ENCODE assay signal across 8 mouse cellular contexts in the genomic region with DNA sequence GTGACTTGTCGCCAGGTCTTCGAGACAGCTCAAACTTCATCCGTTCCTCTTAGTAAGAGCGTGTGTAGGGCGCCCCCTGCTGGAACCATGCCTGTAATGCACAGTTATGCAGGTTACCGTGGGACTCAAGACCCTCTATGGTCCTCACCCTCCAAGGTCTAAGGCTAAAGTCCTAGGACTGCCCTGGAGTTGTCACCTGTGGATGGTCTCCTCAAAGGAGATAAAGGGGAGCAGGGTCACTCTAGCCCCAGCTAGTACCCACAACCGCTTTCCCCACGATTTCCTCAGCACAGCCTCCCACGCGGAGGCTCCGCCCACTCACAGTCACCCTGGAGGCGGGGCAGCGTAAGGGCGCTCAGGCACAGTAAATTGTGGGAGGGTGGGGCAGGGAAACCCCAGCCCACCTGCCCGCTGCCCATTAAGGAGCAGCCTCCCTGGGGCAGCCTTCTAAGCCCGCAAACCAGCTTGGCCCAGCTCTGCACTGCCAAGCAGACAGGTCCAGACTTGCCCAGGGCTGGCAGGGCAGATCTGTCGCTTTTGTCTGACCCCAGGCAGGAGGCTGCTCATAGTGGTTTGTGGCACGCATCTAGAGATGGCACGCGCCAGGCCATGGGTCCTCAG. TPM values are rescaled to one million over a fixed set of nuclear protein-coding genes. Genes with fewer than 3 reads are reported as not detected.
DNase-seq lines count a peak whose midpoint lies in the region; ATAC-seq and TF ChIP-seq lines count a peak whose summit lies in the region.

No protein-coding gene starts in this region.

- no peak overlapping the region for H3K9ac ChIP-seq in embryonic facial prominence, embryonic 13.5 days
- no peak overlapping the region for H3K9ac ChIP-seq in heart, embryonic 16.5 days (ENCODE audit: low read length)
- 0 out of 2 replicates have a peak overlapping the region, but pooled peaks have one; percentile 2 for H3K9ac ChIP-seq in liver, embryonic 16.5 days (ENCODE audit: low read depth, low read length)
- H3K9ac ChIP-seq in neural tube, embryonic 15.5 days (replicated peaks) = no peak overlapping the region

- H3K36me3 ChIP-seq in embryonic facial prominence, embryonic 13.5 days = no peaks in the 10 kb centered on the region
- no peaks in the 10 kb centered on the region for H3K36me3 ChIP-seq in heart, embryonic 16.5 days (ENCODE audit: control insufficient read depth, insufficient read depth)
- no peaks in the 10 kb centered on the region for H3K36me3 ChIP-seq in liver, embryonic 16.5 days (ENCODE audit: control insufficient read depth, insufficient read depth)
- H3K36me3 ChIP-seq in neural tube, embryonic 15.5 days = no peaks in the 10 kb centered on the region
- no peaks in the 10 kb centered on the region for H3K36me3 ChIP-seq in thymus, adult 2 months (ENCODE audit: control insufficient read depth, insufficient read depth, low read length)

- peak; percentile 55 to 65 for DNase-seq in adrenal gland, postnatal 36 days
- DNase-seq in kidney, postnatal 25 days = peak; percentile 62 to 69
- peak; percentile 41 for DNase-seq in thymus, adult 2 months

- WGBS in embryonic facial prominence, embryonic 13.5 days = 31% methylated on average over 20 of the region's 20 CpGs
- 36% methylated on average over 20 of the region's 20 CpGs for WGBS in heart, embryonic 16.5 days
- 25% methylated on average over 20 of the region's 20 CpGs for WGBS in liver, embryonic 16.5 days (ENCODE audit: insufficient replicate concordance)
- 26% methylated on average over 19 of the region's 20 CpGs for WGBS in neural tube, embryonic 15.5 days
- WGBS in thymus, adult 2 months = 30% methylated on average over 20 of the region's 20 CpGs

- H3K4me2 ChIP-seq in embryonic facial prominence, embryonic 13.5 days = peak overlapping the region; percentile 49
- H3K4me2 ChIP-seq in heart, embryonic 16.5 days (ENCODE audit: low read depth, low read length) = peak overlapping the region; percentile 48
- H3K4me2 ChIP-seq in liver, embryonic 16.5 days (ENCODE audit: low read depth, low read length) = peak overlapping the region; percentile 48
- H3K4me2 ChIP-seq in neural tube, embryonic 15.5 days = peak overlapping the region; percentile 53

- peak overlapping the region; percentile 25 for H3K4me3 ChIP-seq in embryonic facial prominence, embryonic 13.5 days
- peak overlapping the region; percentile 17; the same call in 1 of the 2 replicates for H3K4me3 ChIP-seq in heart, embryonic 16.5 days (ENCODE audit: low read length)
- H3K4me3 ChIP-seq in liver, embryonic 16.5 days (ENCODE audit: low read depth, low read length) = peak overlapping the region; percentile 28
- H3K4me3 ChIP-seq in neural tube, embryonic 15.5 days (replicated peaks) = peak overlapping the region; percentile 25
- no peak overlapping the region for H3K4me3 ChIP-seq in thymus, adult 2 months (ENCODE audit: control insufficient read depth, insufficient read depth, low read length)

- no peaks in the 10 kb centered on the region for H3K9me3 ChIP-seq in embryonic facial prominence, embryonic 13.5 days
- H3K9me3 ChIP-seq in heart, embryonic 16.5 days (replicated peaks; ENCODE audit: control insufficient read depth, low read length) = no peaks in the 10 kb centered on the region
- H3K9me3 ChIP-seq in liver, embryonic 16.5 days (replicated peaks; ENCODE audit: control insufficient read depth, low read length) = no peaks in the 10 kb centered on the region
- H3K9me3 ChIP-seq in neural tube, embryonic 15.5 days (replicated peaks) = no peaks in the 10 kb centered on the region

- H3K27me3 ChIP-seq in embryonic facial prominence, embryonic 13.5 days = peaks cover 51% of the 10 kb centered on the region
- peaks cover 31% of the 10 kb centered on the region for H3K27me3 ChIP-seq in heart, embryonic 16.5 days (ENCODE audit: control insufficient read depth, insufficient read depth, low read length)
- no peaks in the 10 kb centered on the region; the same call in 1 of the 2 replicates for H3K27me3 ChIP-seq in liver, embryonic 16.5 days (ENCODE audit: control insufficient read depth, insufficient read depth, low read depth, low read length)
- H3K27me3 ChIP-seq in neural tube, embryonic 15.5 days (replicated peaks) = peaks cover 24% of the 10 kb centered on the region
- no peaks in the 10 kb centered on the region for H3K27me3 ChIP-seq in thymus, adult 2 months (ENCODE audit: control insufficient read depth, insufficient read depth, low read length)

- no peak overlapping the region for H3K27ac ChIP-seq in embryonic facial prominence, embryonic 13.5 days
- no peak overlapping the region for H3K27ac ChIP-seq in heart, embryonic 16.5 days (ENCODE audit: low read length)
- H3K27ac ChIP-seq in liver, embryonic 16.5 days (ENCODE audit: low read length) = no peak overlapping the region
- H3K27ac ChIP-seq in neural tube, embryonic 15.5 days (replicated peaks) = no peak overlapping the region
- H3K27ac ChIP-seq in thymus, adult 2 months (ENCODE audit: control insufficient read depth, insufficient read depth, low read length) = no peak overlapping the region

- peak; percentile 49; the same call in 1 of the 2 replicates for TF ChIP-seq CTCF in thymus, adult 2 months (IDR thresholded peaks at IDR 0.05; ENCODE audit: borderline replicate concordance, control insufficient read depth, extremely low read depth, insufficient read depth, low read length, poor library complexity)

- ATAC-seq in CD4-positive, CD25-positive, alpha-beta regulatory T cell, adult 4 months = peak; percentile 54
- ATAC-seq in embryonic facial prominence, embryonic 13.5 days (ENCODE audit: insufficient number of reproducible peaks, insufficient read depth, low FRiP score, low TSS enrichment, low read depth) = 0 out of 2 replicates have a peak, but pooled peaks have one; percentile 35
- no peak for ATAC-seq in heart, embryonic 16.5 days (replicated peaks; ENCODE audit: extremely low read depth, insufficient read depth, low FRiP score)
- peak; percentile 50 for ATAC-seq in liver, embryonic 16.5 days (ENCODE audit: low read depth)
- ATAC-seq in neural tube, embryonic 15.5 days (ENCODE audit: low FRiP score) = no peak

- no peak for TF ChIP-seq POLR2A in thymus, adult 2 months (IDR thresholded peaks at IDR 0.05; ENCODE audit: control insufficient read depth, extremely low read depth, insufficient read depth, low read length, poor library complexity)

- peaks cover 6% of the 10 kb centered on the region for H3K4me1 ChIP-seq in embryonic facial prominence, embryonic 13.5 days
- H3K4me1 ChIP-seq in heart, embryonic 16.5 days (ENCODE audit: control insufficient read depth, insufficient read depth, low read length) = peaks cover 2% of the 10 kb centered on the region; the same call in 1 of the 2 replicates
- H3K4me1 ChIP-seq in liver, embryonic 16.5 days (ENCODE audit: control insufficient read depth, low read depth, low read length) = peaks cover 6% of the 10 kb centered on the region
- H3K4me1 ChIP-seq in neural tube, embryonic 15.5 days = peaks cover 5% of the 10 kb centered on the region
- 0 out of 2 replicates have a peak, but pooled peaks cover 2% of the 10 kb centered on the region for H3K4me1 ChIP-seq in thymus, adult 2 months (replicated peaks; ENCODE audit: control insufficient read depth, insufficient read depth, low read length)

RNA-seq across cellular contexts. Expression of gene Trp73, which starts 34.5 kb away (rescaled TPM):
- polyA plus RNA-seq in CD4-positive, CD25-positive, alpha-beta regulatory T cell, adult 4 months (2017; shearing (Covaris generic)) = not detected
- not detected for total RNA-seq in adrenal gland, postnatal 36 days (2021)
- 4.5 and 5.7 TPM in 2 replicates for polyA plus RNA-seq in embryonic facial prominence, embryonic 13.5 days (2015; fragmentation: Nextera tagmentation; extraction: Ambion mirVana)
- 0.20 and 0.31 TPM in 2 replicates for polyA plus RNA-seq in heart, embryonic 16.5 days (2015; fragmentation: Nextera tagmentation; extraction: Ambion mirVana)
- polyA plus RNA-seq in liver, embryonic 16.5 days (2015; fragmentation: Nextera tagmentation; extraction: Ambion mirVana) = 0.05 TPM in 1 of 2 replicates, not detected in the other
- 0.04 and 0.17 TPM in 2 replicates for polyA plus RNA-seq in neural tube, embryonic 15.5 days (2015; fragmentation: Nextera tagmentation; extraction: Ambion mirVana)
- 1.0 and 1.4 TPM in 2 replicates for polyA plus RNA-seq in thymus, adult 2 months (2012; rRNA removed)

RNA-seq across cellular contexts. Expression of gene Wrap73, which starts 36.7 kb away (rescaled TPM):
- polyA plus RNA-seq in CD4-positive, CD25-positive, alpha-beta regulatory T cell, adult 4 months (2017; shearing (Covaris generic)) = 10 to 100 TPM; 27.0 to 28.9 TPM
- total RNA-seq in adrenal gland, postnatal 36 days (2021) = 10 to 100 TPM; 20.3 to 22.6 TPM
- polyA plus RNA-seq in embryonic facial prominence, embryonic 13.5 days (2015; fragmentation: Nextera tagmentation; extraction: Ambion mirVana) = 44.1 and 44.9 TPM in 2 replicates
- polyA plus RNA-seq in heart, embryonic 16.5 days (2015; fragmentation: Nextera tagmentation; extraction: Ambion mirVana) = 23.5 and 24.4 TPM in 2 replicates
- 22.5 and 24.7 TPM in 2 replicates for polyA plus RNA-seq in liver, embryonic 16.5 days (2015; fragmentation: Nextera tagmentation; extraction: Ambion mirVana)
- polyA plus RNA-seq in neural tube, embryonic 15.5 days (2015; fragmentation: Nextera tagmentation; extraction: Ambion mirVana) = 41.9 and 43.2 TPM in 2 replicates
- 64.7 and 69.3 TPM in 2 replicates for polyA plus RNA-seq in thymus, adult 2 months (2012; rRNA removed)

RNA-seq across cellular contexts. Expression of gene Tprgl, which starts 55.0 kb away (rescaled TPM):
- polyA plus RNA-seq in CD4-positive, CD25-positive, alpha-beta regulatory T cell, adult 4 months (2017; shearing (Covaris generic)) = 10 to 100 TPM; 11.4 to 28.4 TPM
- 100 to 1,000 TPM; 159 to 168 TPM for total RNA-seq in adrenal gland, postnatal 36 days (2021)
- polyA plus RNA-seq in embryonic facial prominence, embryonic 13.5 days (2015; fragmentation: Nextera tagmentation; extraction: Ambion mirVana) = 129 and 140 TPM in 2 replicates
- 143 and 147 TPM in 2 replicates for polyA plus RNA-seq in heart, embryonic 16.5 days (2015; fragmentation: Nextera tagmentation; extraction: Ambion mirVana)
- 128 and 131 TPM in 2 replicates for polyA plus RNA-seq in liver, embryonic 16.5 days (2015; fragmentation: Nextera tagmentation; extraction: Ambion mirVana)
- polyA plus RNA-seq in neural tube, embryonic 15.5 days (2015; fragmentation: Nextera tagmentation; extraction: Ambion mirVana) = 181 and 193 TPM in 2 replicates
- polyA plus RNA-seq in thymus, adult 2 months (2012; rRNA removed) = 227 and 244 TPM in 2 replicates

Comparison
In these comparisons a context has a peak if more than half of its experiments do, and no peak if none do; other contexts are left out.
1. ATAC-seq: peak in CD4-positive, CD25-positive, alpha-beta regulatory T cell, adult 4 months (single experiment), embryonic facial prominence, embryonic 13.5 days (single experiment) and liver, embryonic 16.5 days (single experiment); none in heart, embryonic 16.5 days (single experiment) and neural tube, embryonic 15.5 days (single experiment).
2. Peak in every context shown above with its lines, with median percentiles within 50 percentile points of each other: DNase-seq and H3K4me2 ChIP-seq.